Mouse (Mus musculus): ENCODE data around the gene Olfr481.

The Olfr481 gene

DNA sequence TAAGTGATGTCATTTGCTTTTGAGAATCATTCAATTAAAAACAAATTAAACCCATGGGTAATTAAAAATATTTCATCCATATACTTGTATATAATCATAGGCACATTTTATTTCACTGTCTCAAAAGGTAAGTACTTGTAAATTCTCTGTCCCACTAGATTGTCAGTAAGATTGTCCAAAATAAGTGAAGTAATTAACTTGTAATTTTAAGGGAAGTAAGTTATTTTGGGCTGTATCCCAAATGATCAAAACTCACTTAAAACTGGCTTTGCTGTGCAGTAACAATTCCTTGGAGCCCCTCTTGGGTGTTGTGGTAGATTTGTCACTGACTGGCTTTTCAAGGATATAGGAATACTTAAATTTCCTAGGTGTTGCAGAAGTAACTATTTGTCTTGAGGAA, at the start of gene Olfr481:
Gene Olfr481, plus strand, starts transcription at position 301 of the 400 bp plus-strand sequence.
- in situ Hi-C loops (cut with MboI, MseI) = no loop called here

DNA sequence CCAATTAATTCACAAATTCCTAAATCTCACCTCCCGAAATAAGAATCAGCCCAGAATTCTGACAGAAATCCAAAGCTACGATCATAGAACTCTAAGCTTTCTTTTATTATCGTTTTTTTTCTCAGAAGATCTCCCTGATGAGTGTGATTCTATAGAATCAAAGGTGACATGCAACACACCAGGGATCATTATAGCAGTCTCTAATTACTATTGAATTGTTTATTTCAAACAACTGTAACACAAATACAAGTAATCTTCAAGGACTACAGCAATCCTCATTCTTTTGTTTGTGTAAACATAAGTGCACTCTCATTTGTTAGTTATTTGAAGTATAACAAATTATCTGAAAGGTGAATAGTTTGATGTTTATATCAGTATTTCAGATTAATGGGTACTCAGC, 45.8 kb upstream of the Olfr481 start, which contains the start of gene Olfr478:
Gene Olfr478, minus strand, starts transcription at position 101 of the 400 bp plus-strand sequence.
- in situ Hi-C loops (cut with MboI, MseI) = no loop called here

DNA sequence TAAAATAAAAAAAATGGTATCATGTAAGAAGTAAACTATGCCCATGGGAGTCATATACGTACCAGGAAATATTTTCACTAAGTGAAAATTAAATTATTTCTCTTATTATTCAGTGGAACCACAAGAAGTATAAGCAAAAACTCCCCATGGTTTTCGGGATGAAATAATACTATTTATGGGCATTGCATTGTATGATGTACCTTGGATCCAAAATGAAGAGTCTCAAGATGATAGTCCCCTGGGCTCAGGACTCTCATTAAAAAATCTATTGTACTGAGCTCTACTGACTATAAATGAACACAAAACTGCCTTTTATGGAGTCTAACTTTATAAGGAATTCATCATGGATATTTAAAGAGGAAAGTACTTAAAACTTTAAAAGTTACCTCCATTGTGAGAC, 29.3 kb upstream of the Olfr481 start, which contains the start of gene Olfr479:
Gene Olfr479, plus strand, starts transcription at position 301 of the 400 bp plus-strand sequence.
- in situ Hi-C loops (cut with MboI, MseI) = no loop called here

DNA sequence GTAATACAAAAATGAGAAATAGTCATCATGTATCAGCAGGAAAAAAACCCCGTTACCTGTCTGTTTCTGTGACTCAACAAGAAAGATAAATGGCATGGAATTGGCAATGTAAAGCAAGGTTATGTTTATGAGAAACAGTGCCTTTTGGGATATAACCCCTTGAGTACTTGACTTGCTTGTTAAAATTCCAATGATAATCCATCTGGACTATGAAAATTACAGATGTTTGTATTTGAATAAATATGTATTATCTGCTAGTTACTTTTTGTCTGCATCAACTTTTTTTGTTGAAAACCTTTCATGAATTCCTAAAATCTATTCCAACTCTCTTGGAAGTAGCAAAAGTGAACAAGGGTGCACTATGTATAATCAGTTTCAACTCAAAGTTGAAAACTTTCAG, 12.4 kb upstream of the Olfr481 start, which contains the start of gene Olfr480:
Gene Olfr480, minus strand, starts transcription at position 101 of the 400 bp plus-strand sequence.
- in situ Hi-C loops (cut with MboI, MseI) = no loop called here

DNA sequence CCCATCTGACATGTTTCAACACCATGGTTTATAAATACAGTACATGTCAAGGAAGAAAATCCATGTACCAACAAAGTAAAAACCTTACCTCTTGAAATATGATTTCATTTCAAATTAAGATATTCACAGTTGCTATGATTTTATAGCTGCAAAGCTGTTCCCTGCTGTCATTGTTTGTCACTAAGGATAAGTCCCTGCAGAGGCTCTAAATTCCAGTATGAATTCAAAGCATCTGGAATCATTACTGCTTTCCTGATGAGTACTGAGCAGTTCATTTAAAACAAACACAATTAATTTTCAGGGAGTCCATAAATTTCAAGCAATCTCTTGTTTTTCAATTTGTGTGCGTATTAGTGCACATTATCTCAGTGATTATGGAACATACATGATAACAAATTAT, 17.8 kb downstream of the Olfr481 start, which contains the start of gene Olfr482:
Gene Olfr482, minus strand, starts transcription at position 101 of the 400 bp plus-strand sequence.
- in situ Hi-C loops (cut with MboI, MseI) = no loop called here

DNA sequence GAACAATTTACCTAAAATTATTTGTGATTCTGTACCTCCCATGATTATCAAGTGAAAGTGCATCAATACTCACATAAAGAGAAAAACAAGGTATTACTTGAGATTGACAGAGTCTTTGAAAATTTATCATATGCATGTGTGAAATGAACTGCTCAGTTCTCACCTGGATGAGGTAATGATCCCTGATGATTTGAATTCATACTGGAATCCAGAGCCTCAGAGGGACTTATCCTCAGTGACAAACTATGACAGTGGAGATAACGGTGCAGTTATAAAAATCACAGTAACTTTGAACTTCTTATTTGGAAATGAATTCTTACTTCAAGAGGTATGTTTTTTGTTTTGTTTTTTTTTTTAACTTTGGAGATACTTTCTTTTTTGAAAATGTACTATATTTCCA, 20.9 kb downstream of the Olfr481 start, which contains the start of gene Olfr483:
Gene Olfr483, plus strand, starts transcription at position 301 of the 400 bp plus-strand sequence.
- in situ Hi-C loops (cut with MboI, MseI) = no loop called here

DNA sequence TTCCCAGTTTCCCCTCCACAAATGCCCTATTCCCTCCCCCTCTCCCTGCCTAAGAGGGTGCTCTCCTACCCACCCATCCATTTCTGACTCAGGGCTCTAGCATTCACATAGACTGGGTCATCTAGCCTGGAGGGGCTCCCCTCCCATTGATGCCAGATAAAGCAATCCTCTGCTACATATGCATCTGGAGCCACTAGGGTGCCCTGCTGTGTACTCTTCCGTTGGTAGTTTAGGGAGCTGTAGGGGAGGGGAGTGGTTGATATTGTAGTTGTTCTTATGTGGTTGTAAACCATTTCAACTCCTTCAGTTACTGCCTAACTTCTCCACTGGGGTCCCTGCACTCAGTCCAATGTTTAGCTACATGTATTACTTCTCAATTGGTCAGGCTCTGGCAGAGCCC, 41.0 kb downstream of the Olfr481 start:
- in situ Hi-C loops (cut with MboI, MseI) = no loop called here

DNA sequence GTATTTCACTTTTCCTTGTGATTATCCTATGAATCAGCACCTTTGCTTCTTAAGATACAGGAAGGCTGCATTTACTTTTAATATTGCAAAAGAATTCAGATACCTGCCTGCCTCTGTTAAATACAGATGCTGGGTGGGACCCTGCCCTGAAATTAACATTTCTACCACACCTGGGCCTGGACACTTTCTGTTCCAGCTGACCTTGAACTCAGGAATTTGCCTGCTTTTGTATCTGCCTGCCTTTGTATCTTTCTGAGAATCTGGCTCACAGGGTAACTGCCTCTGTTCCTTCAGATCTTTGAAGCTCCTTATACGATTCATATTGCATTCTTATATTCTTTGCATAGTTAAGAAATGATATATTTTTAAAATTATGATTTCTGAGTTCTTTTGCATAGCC, 41.8 kb downstream of the Olfr481 start:
- in situ Hi-C loops (cut with MboI, MseI) = no loop called here

DNA sequence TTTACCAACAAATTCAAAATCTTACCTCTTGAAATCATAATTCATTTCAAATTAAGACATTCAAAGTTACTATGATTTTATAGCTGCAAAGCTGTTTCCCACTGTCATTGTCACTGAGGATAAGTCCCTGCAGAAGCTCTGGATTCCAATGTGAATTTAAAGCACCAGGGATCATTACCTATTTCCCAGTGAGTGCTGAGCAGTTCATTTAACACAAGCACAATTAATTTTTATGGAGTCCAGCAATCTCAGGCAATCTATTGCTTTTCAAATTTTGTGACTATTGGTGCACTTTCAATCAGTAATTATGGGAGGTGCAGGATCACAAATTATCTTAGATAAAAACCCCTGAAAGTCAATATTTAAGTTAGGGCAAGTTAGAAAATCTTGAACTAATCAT, 47.7 kb downstream of the Olfr481 start, which contains the start of gene Olfr484:
Gene Olfr484, minus strand, starts transcription at position 101 of the 400 bp plus-strand sequence.
- in situ Hi-C loops (cut with MboI, MseI) = no loop called here
